ENCODE assay signal across 8 mouse cellular contexts in genomic region chr14:16248603-16249157, GRCm38 (mm10). TPM values are rescaled to one million over a fixed set of nuclear protein-coding genes. Genes with fewer than 3 reads are reported as not detected.
A peak's percentile ranks its signal among the peaks of the same experiment; 100 is the strongest.
DNase-seq lines count a peak whose midpoint lies in the region; ATAC-seq and TF ChIP-seq lines count a peak whose summit lies in the region.

No protein-coding gene starts in this region.

- ATAC-seq in heart, embryonic 14.5 days (ENCODE audit: insufficient number of reproducible peaks, insufficient read depth, low FRiP score, low read depth), result no peak
- peak; percentile 39 for ATAC-seq in forebrain, embryonic 15.5 days (replicated peaks)
- ATAC-seq in liver, postnatal 0 days, result no peak

- TF ChIP-seq EP300 in ES-Bruce4 (IDR thresholded peaks at IDR 0.05; ENCODE audit: insufficient read depth, low read depth, low read length), result no peak
- TF ChIP-seq EP300 in liver, postnatal 0 days (IDR thresholded peaks at IDR 0.05; ENCODE audit: low read depth), result no peak

- 14% methylated on average over 9 of the region's 9 CpGs for WGBS in heart, embryonic 14.5 days
- WGBS in forebrain, embryonic 15.5 days, result 20% methylated on average over 9 of the region's 9 CpGs
- 8% methylated on average over 9 of the region's 9 CpGs for WGBS in liver, postnatal 0 days (ENCODE audit: insufficient replicate concordance)

- 0 out of 4 replicates have a peak overlapping the region, but pooled peaks of 1 of the 2 experiments have one; percentile 90 for H3K27ac ChIP-seq in heart, embryonic 14.5 days (replicated peaks in 1 of 2; ENCODE audit: control insufficient read depth in 1 of 2, insufficient read depth in 1 of 2, low read depth in 2 of 2, low read length in 2 of 2)
- no peak overlapping the region for H3K27ac ChIP-seq in ES-Bruce4 (ENCODE audit: insufficient read depth, low read length)
- peak overlapping the region; percentile 82; the same call in 1 of the 2 replicates for H3K27ac ChIP-seq in forebrain, embryonic 15.5 days (replicated peaks)
- peak overlapping the region; percentile 95 for H3K27ac ChIP-seq in liver, postnatal 0 days (ENCODE audit: low read depth)

- no peak for DNase-seq in heart, postnatal 36 days
- DNase-seq in liver, postnatal 0 days, result no peak
- DNase-seq in frontal cortex, adult 2 months (ENCODE audit: extremely low spot score in 1 of 2, low spot score in 1 of 2), result no peak
- no peak for DNase-seq in left cerebral cortex, postnatal 14 days (ENCODE audit: low spot score in 2 of 2)
- DNase-seq in left cerebral cortex, postnatal 4 days, result no peak

- peak overlapping the region; percentile 95 for H3K9ac ChIP-seq in heart, embryonic 14.5 days (ENCODE audit: low read length)
- H3K9ac ChIP-seq in ES-Bruce4 (ENCODE audit: low read depth, poor library complexity, severe bottlenecking), result peak overlapping the region; percentile 63
- peak overlapping the region; percentile 96 for H3K9ac ChIP-seq in forebrain, embryonic 15.5 days (replicated peaks)
- H3K9ac ChIP-seq in liver, postnatal 0 days (replicated peaks), result peak overlapping the region; percentile 89

- no peak for TF ChIP-seq POLR2A in ES-Bruce4 (IDR thresholded peaks at IDR 0.05; ENCODE audit: insufficient read depth, low read length)

- intact Hi-C loops in heart, postnatal 36 days (cut with DNase I), result loop anchor here (2.0 to 5.0 kb wide), 3 partner anchors 118 to 324 kb away; no protein-coding TSS in a partner anchor
- intact Hi-C loops in left cerebral cortex, postnatal 14 days (cut with DNase I), result loop anchor here (2.0 to 5.0 kb wide), 2 partner anchors 116 to 134 kb away; partner anchors contain the start of gene Top2b
- intact Hi-C loops in left cerebral cortex, postnatal 4 days (cut with DNase I), result loop anchor here (10.0 kb wide), 1 partner anchor 116 kb away; the partner anchor contains the start of gene Top2b

- H3K9me3 ChIP-seq in heart, embryonic 14.5 days (ENCODE audit: control insufficient read depth, low read length), result no peaks in the 10 kb centered on the region
- no peaks in the 10 kb centered on the region for H3K9me3 ChIP-seq in ES-Bruce4 (replicated peaks; ENCODE audit: control insufficient read depth, insufficient read depth, low read length, poor library complexity, severe bottlenecking)
- H3K9me3 ChIP-seq in forebrain, embryonic 15.5 days, result no peaks in the 10 kb centered on the region
- H3K9me3 ChIP-seq in liver, postnatal 0 days (ENCODE audit: low read length), result no peaks in the 10 kb centered on the region

- H3K4me1 ChIP-seq in heart, embryonic 14.5 days (ENCODE audit: control insufficient read depth in 2 of 2, insufficient read depth in 2 of 2, low read length in 2 of 2), result peaks cover 0 to 18% of the 10 kb centered on the region in 2 experiments; a peak in 3 of 4 replicates
- H3K4me1 ChIP-seq in ES-Bruce4 (ENCODE audit: control insufficient read depth, insufficient read depth, low read length), result no peaks in the 10 kb centered on the region
- peaks cover 20% of the 10 kb centered on the region for H3K4me1 ChIP-seq in forebrain, embryonic 15.5 days
- H3K4me1 ChIP-seq in liver, postnatal 0 days (ENCODE audit: insufficient read depth), result peaks cover 44% of the 10 kb centered on the region

- H3K27me3 ChIP-seq in heart, embryonic 14.5 days (ENCODE audit: control insufficient read depth, insufficient read depth, low read length), result no peaks in the 10 kb centered on the region
- H3K27me3 ChIP-seq in ES-Bruce4 (ENCODE audit: control insufficient read depth, insufficient read depth, low read length, poor library complexity, severe bottlenecking), result no peaks in the 10 kb centered on the region
- no peaks in the 10 kb centered on the region for H3K27me3 ChIP-seq in forebrain, embryonic 15.5 days
- no peaks in the 10 kb centered on the region for H3K27me3 ChIP-seq in liver, postnatal 0 days (ENCODE audit: insufficient read depth, low read length)

- no peak for TF ChIP-seq CTCF in ES-Bruce4 (IDR thresholded peaks at IDR 0.05; ENCODE audit: low read depth, low read length)
- TF ChIP-seq CTCF in liver, postnatal 0 days (IDR thresholded peaks at IDR 0.05; ENCODE audit: low read depth), result no peak

- H3K36me3 ChIP-seq in heart, embryonic 14.5 days (ENCODE audit: control insufficient read depth, insufficient read depth, low read length), result no peaks in the 10 kb centered on the region
- no peaks in the 10 kb centered on the region for H3K36me3 ChIP-seq in ES-Bruce4 (ENCODE audit: control insufficient read depth, insufficient read depth, low read length, poor library complexity, severe bottlenecking)
- H3K36me3 ChIP-seq in forebrain, embryonic 15.5 days, result no peaks in the 10 kb centered on the region
- H3K36me3 ChIP-seq in liver, postnatal 0 days (replicated peaks; ENCODE audit: insufficient read depth, low read length), result no peaks in the 10 kb centered on the region

- H3K4me2 ChIP-seq in heart, embryonic 14.5 days (ENCODE audit: low read length), result peak overlapping the region; percentile 91
- peak overlapping the region; percentile 89 for H3K4me2 ChIP-seq in forebrain, embryonic 15.5 days (replicated peaks)
- peak overlapping the region; percentile 75 for H3K4me2 ChIP-seq in liver, postnatal 0 days (ENCODE audit: low read depth, low read length)

- H3K4me3 ChIP-seq in heart, embryonic 14.5 days (ENCODE audit: control insufficient read depth in 1 of 2, insufficient read depth in 1 of 2, low read depth in 1 of 2, low read length in 2 of 2), result peak overlapping the region; percentile 74 to 98
- H3K4me3 ChIP-seq in ES-Bruce4 (ENCODE audit: low read depth, low read length), result peak overlapping the region; percentile 75
- H3K4me3 ChIP-seq in forebrain, embryonic 15.5 days, result peak overlapping the region; percentile 89
- peak overlapping the region; percentile 67 for H3K4me3 ChIP-seq in liver, postnatal 0 days (ENCODE audit: low read depth, low read length)

RNA-seq across cellular contexts. Expression of gene Ngly1, which starts 0.4 kb away (rescaled TPM):
- polyA plus RNA-seq in heart, embryonic 14.5 days (2014; fragmentation: Nextera tagmentation; extraction: Ambion mirVana), result 26.6 and 27.0 TPM in 2 replicates
- 10 to 100 TPM; 36.7 to 37.1 TPM for total RNA-seq in heart, postnatal 36 days (2021)
- 10.4 and 11.8 TPM in 2 replicates for polyA plus RNA-seq in ES-Bruce4 (2011; ENCODE audit: insufficient read depth, insufficient read length, low read depth, missing spikeins)
- 26.0 and 26.4 TPM in 2 replicates for polyA plus RNA-seq in forebrain, embryonic 15.5 days (2015; fragmentation: Nextera tagmentation; extraction: Ambion mirVana)
- 19.9 and 20.0 TPM in 2 replicates for polyA plus RNA-seq in liver, postnatal 0 days (2015; fragmentation: Nextera tagmentation; extraction: Ambion mirVana)
- 16.6 and 16.7 TPM in 2 replicates for polyA plus RNA-seq in frontal cortex, adult 2 months (2012; rRNA removed)
- total RNA-seq in left cerebral cortex, postnatal 14 days (2021), result 10 to 100 TPM; 32.9 to 33.5 TPM
- 10 to 100 TPM; 27.3 to 32.1 TPM for total RNA-seq in left cerebral cortex, postnatal 4 days (2021)

RNA-seq across cellular contexts. Expression of gene Oxsm, which starts 0.9 kb away (rescaled TPM):
- 2.3 TPM in 2 replicates for polyA plus RNA-seq in heart, embryonic 14.5 days (2014; fragmentation: Nextera tagmentation; extraction: Ambion mirVana)
- 10 to 100 TPM; 22.0 to 22.9 TPM for total RNA-seq in heart, postnatal 36 days (2021)
- polyA plus RNA-seq in ES-Bruce4 (2011; ENCODE audit: insufficient read depth, insufficient read length, low read depth, missing spikeins), result 7.1 and 7.2 TPM in 2 replicates
- polyA plus RNA-seq in forebrain, embryonic 15.5 days (2015; fragmentation: Nextera tagmentation; extraction: Ambion mirVana), result 1.7 and 1.9 TPM in 2 replicates
- 2.9 and 3.2 TPM in 2 replicates for polyA plus RNA-seq in liver, postnatal 0 days (2015; fragmentation: Nextera tagmentation; extraction: Ambion mirVana)
- polyA plus RNA-seq in frontal cortex, adult 2 months (2012; rRNA removed), result 5.5 and 5.6 TPM in 2 replicates
- 10 to 100 TPM in 1 of 2 experiments, 1 to 10 TPM in 1; 9.2 to 10.7 TPM for total RNA-seq in left cerebral cortex, postnatal 14 days (2021)
- total RNA-seq in left cerebral cortex, postnatal 4 days (2021), result 10 to 100 TPM; 10.3 to 11.0 TPM
